ENCODE assay signal across 8 mouse cellular contexts in genomic region chr10:117224102-117224990, GRCm38 (mm10). TPM values are rescaled to one million over a fixed set of nuclear protein-coding genes. Genes with fewer than 3 reads are reported as not detected.
DNase-seq lines count a peak whose midpoint lies in the region; ATAC-seq lines count a peak whose summit lies in the region.

Gene Yeats4 (minus strand): TSS chr10:117224507.

- no peaks in the 10 kb centered on the region for H3K9me3 ChIP-seq in hindbrain, embryonic 12.5 days (replicated peaks)

- no peaks in the 10 kb centered on the region for H3K27me3 ChIP-seq in hindbrain, embryonic 12.5 days

- H3K4me3 ChIP-seq in hindbrain, embryonic 12.5 days: peak within 1 kb of the TSS; percentile 81

- H3K36me3 ChIP-seq in hindbrain, embryonic 12.5 days: peaks cover 31% of the 10 kb centered on the region

- peak within 1 kb of the TSS; percentile 92 for H3K9ac ChIP-seq in hindbrain, embryonic 12.5 days

- 2% methylated on average over 63 of the region's 63 CpGs for WGBS in hindbrain, embryonic 12.5 days

- peak within 1 kb of the TSS; percentile 73 for H3K4me2 ChIP-seq in hindbrain, embryonic 12.5 days (replicated peaks)

- ATAC-seq in hindbrain, embryonic 12.5 days (ENCODE audit: low FRiP score): peak; percentile 97

- peaks cover 19% of the 10 kb centered on the region for H3K4me1 ChIP-seq in hindbrain, embryonic 12.5 days

- peak; percentile 97 for DNase-seq in Muller cell, postnatal 12 days (ENCODE audit: inconsistent ontology term)
- DNase-seq in cerebellum, adult 9-11 months: peak; percentile 96
- peak; percentile 90 to 95 for DNase-seq in frontal cortex, postnatal 10 days (ENCODE audit: low spot score in 2 of 2)
- peak; percentile 95 to 99 for DNase-seq in layer of hippocampus, postnatal 14 days (ENCODE audit: low spot score in 2 of 2)
- peak; percentile 94 for DNase-seq in lung, postnatal 14 days
- DNase-seq in retina, adult 2 months (ENCODE audit: low read depth, low spot score): peak; percentile 89
- DNase-seq in thymus, postnatal 36 days: peak; percentile 96 to 97

- H3K27ac ChIP-seq in hindbrain, embryonic 12.5 days: peak within 1 kb of the TSS; percentile 99

RNA-seq across cellular contexts. Expression of gene Yeats4, which starts in this region (rescaled TPM):
- polyA plus RNA-seq in hindbrain, embryonic 12.5 days (2016; fragmentation: Nextera tagmentation; extraction: Ambion mirVana): 112 and 134 TPM in 2 replicates
- total RNA-seq in layer of hippocampus, postnatal 14 days (2021): 10 to 100 TPM; 44.1 to 46.6 TPM

Comparison
In these comparisons a context has a peak if more than half of its experiments do, and no peak if none do; other contexts are left out.
1. Peak in every context shown above with its lines: DNase-seq, ATAC-seq, H3K4me3 ChIP-seq and H3K27ac ChIP-seq.